Mouse (Mus musculus) E14TG2a.4 (cell line): Measurements from ENCODE around the gene Mab21l2.

ENCODE experiments used
- H3K27me3 ChIP-seq: 2 replicates; pipeline ENCODE4 v1.6.1; 2014; ENCODE audit warnings: low read length, control low read depth; ENCODE audit not compliant: insufficient read depth
- H3K36me3 ChIP-seq: 2 replicates; pipeline ENCODE4 v1.6.1; 2014; ENCODE audit warnings: low read length, control low read depth; ENCODE audit not compliant: insufficient read depth
- H3K4me1 ChIP-seq: replicated peaks from 2 replicates; pipeline ENCODE4 v1.6.1; 2014; ENCODE audit warnings: low read depth, low read length, control low read depth
- H3K4me3 ChIP-seq: replicated peaks from 2 replicates; pipeline ENCODE4 v1.5.1; 2014; ENCODE audit warnings: mild to moderate bottlenecking, low read length
- H3K9me3 ChIP-seq: 2 replicates; pipeline ENCODE4 v1.6.1; 2014; ENCODE audit warnings: low read length, control low read depth
- CTCF ChIP-seq: conservative IDR thresholded peaks from 2 replicates; pipeline ENCODE4 v1.5.1; 2014; ENCODE audit warnings: low read length
- NANOG ChIP-seq: IDR thresholded peaks from 2 replicates; pipeline ENCODE4 v1.6.1; 2014; ENCODE audit warnings: borderline replicate concordance, low read length, mixed read lengths
- POU5F1 ChIP-seq: IDR thresholded peaks from 2 replicates; pipeline ENCODE4 v1.6.1; 2014; ENCODE audit warnings: low read length, borderline replicate concordance

Gene Mab21l2

GRCm38 (mm10) chr3:86559635-86560034, 11.2 kb upstream of the Mab21l2 start:
- Histone ChIP-seq H3K27me3 (no peaks in the 10 kb centered on the region), H3K4me1 (no peaks in the 10 kb centered on the region)

GRCm38 (mm10) chr3:86558976-86559375, 10.5 kb upstream of the Mab21l2 start:
- TF ChIP-seq CTCF (no peak), POU5F1 (no peak), NANOG (no peak)
- Histone ChIP-seq H3K27me3 (no peaks in the 10 kb centered on the region), H3K4me3 (no peak overlapping the region), H3K4me1 (no peaks in the 10 kb centered on the region), H3K36me3 (no peaks in the 10 kb centered on the region), H3K9me3 (no peaks in the 10 kb centered on the region)

More at GRCm38 (mm10) chr3:86559635-86560034, 11.2 kb upstream of the Mab21l2 start:
- Histone ChIP-seq H3K9me3 (no peaks in the 10 kb centered on the region), H3K4me3 (no peak overlapping the region), H3K36me3 (no peaks in the 10 kb centered on the region)
- TF ChIP-seq POU5F1 (no peak), CTCF (no peak)

- Histone ChIP-seq H3K4me1 (peaks cover 29% of the 10 kb centered on the region), H3K4me3 (no peak overlapping the region), H3K27me3 (peaks cover 36% of the 10 kb centered on the region), H3K36me3 (no peaks in the 10 kb centered on the region), H3K9me3 (no peaks in the 10 kb centered on the region)
- TF ChIP-seq NANOG: no peak
- no peak for TF ChIP-seq POU5F1
- no peak for TF ChIP-seq CTCF
These were observed 3.7 kb upstream of the Mab21l2 start for GRCm38 (mm10) chr3:86552170-86552569.

DNA sequence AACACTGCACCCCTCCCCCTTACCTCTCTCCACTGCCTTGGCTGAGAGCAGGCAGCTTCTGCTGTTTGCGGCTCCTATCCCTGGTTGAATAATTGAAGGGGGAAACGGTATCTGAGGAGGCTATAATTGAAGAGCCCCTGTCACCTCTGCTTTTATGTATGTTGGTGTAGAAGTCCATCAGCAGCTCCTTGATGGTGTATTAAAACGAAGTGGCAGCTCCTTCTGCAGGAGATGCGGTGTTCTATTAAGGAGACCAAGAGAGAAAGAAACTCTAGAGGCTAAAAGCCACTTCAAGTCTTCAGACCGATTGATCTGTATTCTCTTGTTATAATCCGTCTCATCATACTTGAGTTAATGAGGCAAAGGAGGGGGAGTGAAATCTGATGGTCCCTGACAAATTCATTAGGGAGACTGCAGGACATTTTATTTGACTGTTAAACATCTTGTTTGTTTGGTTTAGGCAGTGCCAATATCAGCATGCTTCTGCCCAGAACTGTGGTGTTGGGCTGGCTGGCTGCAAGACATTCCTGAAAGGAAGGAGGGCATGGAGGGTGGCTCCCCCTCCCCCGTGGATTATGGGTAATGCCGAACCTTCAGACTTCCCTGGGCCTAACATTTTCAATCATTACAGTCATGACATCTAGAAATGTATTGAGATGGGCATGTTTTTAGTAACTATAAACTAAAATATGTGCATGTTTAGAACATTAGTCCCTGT, 2.7 kb upstream of the Mab21l2 start:
- Histone ChIP-seq H3K36me3 (no peaks in the 10 kb centered on the region), H3K9me3 (no peaks in the 10 kb centered on the region), H3K27me3 (peaks cover 46% of the 10 kb centered on the region), H3K4me1 (peaks cover 36% of the 10 kb centered on the region), H3K4me3 (no peak overlapping the region)
- TF ChIP-seq POU5F1 (no peak), NANOG (no peak), CTCF (no peak)

DNA sequence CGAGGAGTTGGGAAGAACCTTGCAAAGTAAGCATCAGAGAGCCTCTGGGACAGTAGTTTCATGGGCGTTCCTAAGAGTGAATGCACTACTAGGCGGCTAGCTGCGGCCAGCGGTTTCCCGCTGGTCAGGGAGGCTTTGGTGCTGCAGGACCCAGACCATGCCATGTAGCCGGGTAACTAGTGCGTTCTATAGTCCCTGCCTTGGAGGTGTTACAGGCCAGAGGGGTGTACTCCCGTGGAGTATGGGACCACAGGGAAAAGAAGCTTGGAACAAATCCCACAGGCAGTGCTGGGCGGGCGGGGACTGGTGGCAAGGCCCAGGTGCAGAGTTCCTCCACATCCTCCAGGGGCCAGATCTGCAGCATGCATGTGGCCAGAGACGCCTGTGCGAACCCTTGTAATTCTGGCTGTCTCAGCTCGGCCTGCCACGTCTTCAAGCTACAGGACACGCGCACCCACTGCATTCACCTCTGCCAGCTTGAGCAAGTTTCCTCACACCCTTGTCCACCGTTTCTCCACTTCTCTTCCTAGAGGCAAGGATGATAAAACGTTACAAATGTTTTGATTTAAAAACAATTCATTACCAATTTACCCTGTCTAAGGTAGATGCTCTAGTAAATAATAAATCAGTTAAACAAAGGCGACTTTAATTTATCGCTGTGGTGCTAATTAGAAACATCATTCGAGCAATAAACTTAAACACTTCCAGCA, 2.0 kb upstream of the Mab21l2 start:
- Histone ChIP-seq H3K4me3 (peak overlapping the region; percentile 57), H3K4me1 (peaks cover 37% of the 10 kb centered on the region), H3K9me3 (no peaks in the 10 kb centered on the region), H3K27me3 (peaks cover 49% of the 10 kb centered on the region), H3K36me3 (no peaks in the 10 kb centered on the region)
- TF ChIP-seq CTCF (no peak), NANOG (no peak), POU5F1 (no peak)

DNA sequence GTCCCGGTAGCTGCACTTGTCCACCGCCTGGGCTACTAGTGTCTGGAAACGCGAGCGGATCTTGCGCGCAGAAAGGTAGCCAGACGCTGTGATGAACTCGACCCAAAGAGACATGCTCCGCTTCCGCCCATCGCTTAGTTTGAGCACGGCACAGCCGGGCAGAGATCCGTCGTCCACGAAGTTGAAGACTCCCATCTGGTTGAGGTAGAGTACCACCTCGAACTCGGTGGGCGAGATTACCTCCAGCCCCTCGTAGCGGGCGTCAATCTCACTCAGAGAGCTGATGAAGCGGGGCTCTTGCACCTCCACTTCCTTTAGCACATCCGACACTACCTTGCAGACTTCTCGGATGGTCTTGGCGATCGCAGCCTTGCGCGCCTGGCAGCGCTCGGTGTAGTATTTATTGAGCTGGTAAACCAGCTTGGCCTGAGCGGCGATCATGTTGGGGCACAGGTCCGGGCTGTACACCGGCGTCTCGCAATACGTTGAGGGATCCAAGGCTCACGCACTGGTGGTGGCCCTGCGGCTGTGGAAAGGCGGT, 1.1 kb downstream of the Mab21l2 start:
- peak overlapping the region; percentile 76 for H3K4me3 ChIP-seq
- no peak for TF ChIP-seq CTCF
- H3K36me3 ChIP-seq: no peaks in the 10 kb centered on the region
- H3K4me1 ChIP-seq: peaks cover 37% of the 10 kb centered on the region
- H3K9me3 ChIP-seq: no peaks in the 10 kb centered on the region
- H3K27me3 ChIP-seq: peaks cover 49% of the 10 kb centered on the region

GRCm38 (mm10) chr3:86546471-86547250, 1.8 kb downstream of the Mab21l2 start:
- H3K4me3 ChIP-seq: peak overlapping the region; percentile 76
- H3K27me3 ChIP-seq: peaks cover 49% of the 10 kb centered on the region
- H3K9me3 ChIP-seq: no peaks in the 10 kb centered on the region
- H3K36me3 ChIP-seq: no peaks in the 10 kb centered on the region
- peaks cover 37% of the 10 kb centered on the region for H3K4me1 ChIP-seq
- TF ChIP-seq NANOG (no peak), CTCF (no peak), POU5F1 (no peak)

DNA sequence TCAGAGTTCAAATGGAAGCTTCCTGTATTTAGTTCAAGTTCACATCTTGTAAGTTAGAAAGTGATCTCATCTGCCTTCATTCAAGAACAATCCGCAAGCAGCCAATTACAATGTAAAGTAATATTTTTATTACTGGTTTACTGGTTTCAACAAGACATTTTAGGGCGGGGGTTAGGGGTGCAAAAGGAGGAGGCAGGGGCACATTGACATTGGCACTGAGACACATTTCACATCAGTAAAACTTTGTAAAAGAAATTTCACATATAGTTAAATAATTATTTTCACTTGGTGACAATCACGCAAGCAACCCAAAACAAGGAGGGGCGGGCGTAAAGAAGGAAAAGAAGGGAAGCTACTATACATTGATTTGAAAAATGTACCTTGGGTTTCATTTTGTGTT, 2.5 kb downstream of the Mab21l2 start:
- Histone ChIP-seq H3K4me1 (peaks cover 34% of the 10 kb centered on the region), H3K4me3 (no peak overlapping the region), H3K27me3 (peaks cover 45% of the 10 kb centered on the region), H3K36me3 (no peaks in the 10 kb centered on the region), H3K9me3 (no peaks in the 10 kb centered on the region)
- TF ChIP-seq POU5F1 (no peak), NANOG (no peak), CTCF (no peak)
